Mouse (Mus musculus) heart, embryonic 11.5 days (tissue): Measurements from ENCODE around the gene Sox5. TPM values are rescaled to one million over a fixed set of nuclear protein-coding genes. Genes with fewer than 3 reads are reported as not detected.

Experiments
- ATAC-seq: fragments of 200-750 bp; cut with Nextera tagmentation; replicated peaks from 2 replicates; pipeline ENCODE4 v1.8.0; 2017; ENCODE audit warnings: moderate library complexity; ENCODE audit not compliant: insufficient number of reproducible peaks, low FRiP score, low TSS enrichment
- H3K27ac ChIP-seq: fragments of 300-500 bp; sonication (generic); 2 replicates; pipeline ENCODE4 v1.5.1; 2014; ENCODE audit warnings: mild to moderate bottlenecking, low read depth, low read length
- H3K27me3 ChIP-seq: fragments of 300-500 bp; sonication (generic); 2 replicates; pipeline ENCODE4 v1.6.1; 2014; ENCODE audit warnings: mild to moderate bottlenecking, low read length, mixed read lengths; ENCODE audit not compliant: control insufficient read depth, insufficient read depth
- H3K36me3 ChIP-seq: fragments of 300-500 bp; sonication (generic); 2 replicates; pipeline ENCODE4 v1.6.1; 2014; ENCODE audit warnings: mild to moderate bottlenecking, low read length, moderate library complexity, mixed read lengths; ENCODE audit not compliant: control insufficient read depth, insufficient read depth
- H3K4me1 ChIP-seq: fragments of 300-500 bp; sonication (generic); 2 replicates; pipeline ENCODE4 v1.6.1; 2014; ENCODE audit warnings: low read length; ENCODE audit not compliant: control insufficient read depth, insufficient read depth
- H3K4me2 ChIP-seq: fragments of 300-500 bp; sonication (generic); 2 replicates; pipeline ENCODE4 v1.6.1; 2014; ENCODE audit warnings: mild to moderate bottlenecking, moderate library complexity
- H3K4me3 ChIP-seq: fragments of 300-500 bp; sonication (generic); 2 replicates; pipeline ENCODE4 v1.5.1; 2014; ENCODE audit warnings: low read depth, low read length
- H3K9ac ChIP-seq: fragments of 300-500 bp; sonication (generic); 2 replicates; pipeline ENCODE4 v1.6.1; 2014; ENCODE audit warnings: mild to moderate bottlenecking, low read depth, low read length, moderate library complexity
- H3K9me3 ChIP-seq: fragments of 300-500 bp; sonication (generic); replicated peaks from 2 replicates; pipeline ENCODE4 v1.6.1; 2016; ENCODE audit warnings: low read length; ENCODE audit not compliant: control insufficient read depth
- WGBS: fragments of 180-500 bp; shearing (Covaris S2); extraction: QIAGEN DNeasy Blood & Tissue Kit; methylation state at CpG from one replicate; pipeline ENCODE4 v1.1.7; 2014; ENCODE audit not compliant: insufficient replicate concordance; 5-methylcytosine and 5-hydroxymethylcytosine counted together
- polyA plus RNA-seq: library from polyadenylated mRNA; unstranded; fragments of >200 nt; fragmentation: Nextera tagmentation; extraction: Ambion mirVana; gene quantifications from 2 replicates; pipeline ENCODE4 v1.2.1, GENCODE M21; 2014

The Sox5 gene
- polyA plus RNA-seq, 1 experiment from 2014 or later, result 16.2 TPM

DNA sequence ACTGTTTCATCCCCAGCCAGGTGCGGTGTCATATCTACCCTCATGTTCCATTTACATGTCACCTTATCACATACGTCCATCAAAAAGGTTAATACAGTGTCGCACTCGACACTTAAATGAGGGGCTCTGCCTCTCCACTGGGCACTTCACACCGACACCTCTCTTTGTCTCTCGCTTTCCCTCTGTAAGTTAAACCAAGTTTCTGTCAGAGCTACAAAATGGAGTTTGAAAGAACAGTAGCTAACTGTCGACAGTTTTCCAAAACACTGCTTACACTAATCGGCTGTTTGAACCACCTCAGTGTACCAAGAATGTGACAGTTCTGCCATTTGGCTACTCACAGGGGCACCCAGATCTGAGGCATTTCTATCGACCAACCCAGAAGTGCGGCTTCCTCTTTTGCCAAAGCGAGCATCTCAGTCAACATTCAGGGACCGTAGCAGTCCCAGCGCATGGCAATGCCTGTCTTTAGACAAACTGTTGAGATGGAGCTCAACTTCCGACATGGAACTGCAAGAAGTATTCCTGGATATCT, 724.6 kb downstream of the Sox5 start:
- Histone ChIP-seq H3K4me2 (no peak overlapping the region), H3K36me3 (no peaks in the 10 kb centered on the region), H3K9ac (no peak overlapping the region), H3K4me1 (0 out of 2 replicates have a peak, but pooled peaks cover 2% of the 10 kb centered on the region), H3K27ac (peak overlapping the region; percentile 46; the same call in 1 of the 2 replicates), H3K27me3 (no peaks in the 10 kb centered on the region), H3K4me3 (no peak overlapping the region), H3K9me3 (no peaks in the 10 kb centered on the region)
- no peak for ATAC-seq
- WGBS, result 62% methylated on average over 14 of the region's 14 CpGs

DNA sequence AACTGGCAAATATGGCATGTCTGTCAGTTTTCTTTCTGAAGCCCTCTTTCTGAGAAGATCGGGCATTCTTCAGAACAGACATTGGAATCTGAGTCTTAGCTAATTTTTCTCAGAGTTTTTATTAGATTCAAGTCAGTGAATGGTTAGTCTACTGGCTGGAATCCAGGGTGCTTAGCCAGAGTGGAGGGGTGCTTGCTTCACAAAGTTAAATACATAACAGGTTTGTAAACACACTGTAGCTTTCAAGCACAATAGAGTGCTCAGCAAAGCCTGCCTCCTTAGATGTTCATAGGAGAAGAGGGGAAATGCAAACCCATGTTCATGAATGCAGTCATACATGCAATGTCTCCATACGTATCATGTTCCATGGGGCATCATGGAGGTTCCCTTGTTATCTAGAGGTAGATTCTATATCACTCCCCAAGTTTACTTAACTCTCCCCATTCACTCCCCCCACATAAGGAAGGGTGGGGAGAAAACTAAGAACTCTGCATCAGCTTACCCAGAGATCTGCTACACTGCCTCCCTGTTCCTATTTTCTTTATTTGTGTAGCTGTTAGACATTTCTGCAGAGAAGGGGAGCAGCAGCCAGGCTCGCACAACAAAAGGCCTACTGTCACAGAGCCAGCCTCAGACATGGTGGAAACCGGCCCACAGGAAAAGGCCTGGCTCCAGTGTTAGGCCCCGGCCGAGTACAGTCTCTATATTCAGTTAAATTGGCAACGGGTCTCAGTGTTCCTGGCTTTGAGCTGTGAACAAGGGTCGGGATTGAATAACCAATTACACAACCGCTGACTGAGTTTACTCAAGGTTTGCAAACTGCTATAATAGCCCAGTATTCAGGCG, 725.3 kb downstream of the Sox5 start:
- Histone ChIP-seq H3K4me2 (no peak overlapping the region), H3K9ac (no peak overlapping the region), H3K36me3 (no peaks in the 10 kb centered on the region), H3K4me3 (no peak overlapping the region), H3K9me3 (no peaks in the 10 kb centered on the region), H3K27me3 (no peaks in the 10 kb centered on the region), H3K27ac (peak overlapping the region; percentile 54), H3K4me1 (0 out of 2 replicates have a peak, but pooled peaks cover 2% of the 10 kb centered on the region)
- no peak for ATAC-seq
- WGBS, result 61% methylated on average over 10 of the region's 10 CpGs

DNA sequence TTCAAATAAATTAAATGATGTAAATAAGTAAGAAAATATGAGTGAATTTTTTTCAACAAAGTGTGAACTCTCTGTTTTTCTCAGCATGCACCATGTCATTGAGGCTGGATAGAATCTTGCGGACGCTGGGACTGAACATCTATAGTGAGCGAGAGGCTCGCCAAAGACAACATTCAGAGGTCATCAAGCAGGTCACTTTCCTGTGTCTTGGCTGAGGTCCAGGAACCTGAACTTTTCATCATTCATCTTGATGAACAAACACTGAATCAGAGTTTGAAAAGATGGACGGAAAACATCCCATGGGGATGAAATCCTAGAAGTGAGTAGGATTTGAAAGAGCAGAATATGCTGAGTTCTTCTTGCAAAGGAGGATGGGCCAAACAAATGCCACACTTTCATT, 729.3 kb downstream of the Sox5 start:
- ATAC-seq, result no peak
- Histone ChIP-seq H3K4me1 (0 out of 2 replicates have a peak, but pooled peaks cover 2% of the 10 kb centered on the region), H3K36me3 (no peaks in the 10 kb centered on the region), H3K9me3 (no peaks in the 10 kb centered on the region), H3K4me3 (no peak overlapping the region), H3K27me3 (no peaks in the 10 kb centered on the region), H3K9ac (no peak overlapping the region), H3K4me2 (no peak overlapping the region), H3K27ac (no peak overlapping the region)
- 49% methylated on average over 5 of the region's 5 CpGs for whole genome bisulfite sequencing

DNA sequence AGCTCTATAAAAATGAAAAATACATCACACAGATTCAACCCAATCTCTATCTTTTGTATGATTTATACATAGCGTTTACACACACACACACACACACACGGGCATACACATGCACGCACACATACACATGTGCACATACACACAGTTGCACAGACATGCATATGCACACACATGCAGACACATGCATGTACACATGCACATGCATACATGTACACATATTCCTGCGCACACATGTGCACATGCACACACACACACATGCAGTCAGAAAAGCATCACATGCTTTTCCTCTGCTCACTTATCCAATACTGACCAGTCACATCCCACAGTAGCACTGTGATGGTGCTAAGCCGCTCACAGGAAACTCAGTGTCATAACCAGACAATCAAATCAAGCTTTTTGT, 730.5 kb downstream of the Sox5 start:
- 0 out of 2 replicates have a peak, but pooled peaks cover 2% of the 10 kb centered on the region for H3K4me1 ChIP-seq
- H3K27ac ChIP-seq, result no peak overlapping the region
- H3K9ac ChIP-seq, result no peak overlapping the region
- no peak overlapping the region for H3K4me2 ChIP-seq
- ATAC-seq, result no peak
- H3K27me3 ChIP-seq, result no peaks in the 10 kb centered on the region
- no peaks in the 10 kb centered on the region for H3K9me3 ChIP-seq
- no peaks in the 10 kb centered on the region for H3K36me3 ChIP-seq
- WGBS, result 92% methylated on average over 5 of the region's 5 CpGs
- no peak overlapping the region for H3K4me3 ChIP-seq

DNA sequence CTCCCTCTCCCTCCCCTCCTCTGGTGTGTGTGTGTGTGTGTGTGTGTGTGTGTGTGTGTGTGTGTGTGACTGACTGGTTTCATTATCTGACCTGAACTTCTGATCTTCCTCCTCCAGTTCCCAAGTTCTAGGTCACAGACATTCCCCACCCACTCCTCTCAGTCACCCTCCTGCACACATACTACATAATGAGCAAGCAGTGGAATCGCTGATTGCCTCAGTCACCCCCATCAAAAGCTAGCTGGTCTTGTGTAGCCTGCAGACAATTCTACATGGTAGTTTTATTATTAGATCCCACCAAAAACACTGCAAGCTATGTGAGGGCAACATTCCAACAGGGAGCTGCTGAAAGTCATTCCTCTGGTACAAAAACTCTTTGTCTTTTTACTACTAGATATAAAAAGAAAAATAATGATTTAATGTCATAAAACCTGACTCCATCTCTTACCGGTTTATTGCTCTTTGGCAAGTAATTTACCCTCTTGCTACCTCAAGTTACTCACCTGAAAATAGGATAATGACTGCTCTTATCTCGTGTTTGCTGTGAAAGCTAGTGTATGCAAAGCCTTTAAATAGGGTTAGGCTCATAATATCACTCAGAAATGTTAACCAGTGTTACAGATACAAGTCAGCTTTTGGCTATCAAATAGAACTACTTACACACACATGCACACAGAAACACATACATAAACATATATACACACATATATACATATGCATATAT, 733.4 kb downstream of the Sox5 start:
- H3K27ac ChIP-seq, result no peak overlapping the region
- H3K4me2 ChIP-seq, result no peak overlapping the region
- H3K4me3 ChIP-seq, result no peak overlapping the region
- no peak for ATAC-seq
- H3K9me3 ChIP-seq, result no peaks in the 10 kb centered on the region
- H3K27me3 ChIP-seq, result no peaks in the 10 kb centered on the region
- 74% methylated on average over 3 of the region's 3 CpGs for WGBS
- no peak overlapping the region for H3K9ac ChIP-seq
- H3K36me3 ChIP-seq, result no peaks in the 10 kb centered on the region
- H3K4me1 ChIP-seq, result no peaks in the 10 kb centered on the region

DNA sequence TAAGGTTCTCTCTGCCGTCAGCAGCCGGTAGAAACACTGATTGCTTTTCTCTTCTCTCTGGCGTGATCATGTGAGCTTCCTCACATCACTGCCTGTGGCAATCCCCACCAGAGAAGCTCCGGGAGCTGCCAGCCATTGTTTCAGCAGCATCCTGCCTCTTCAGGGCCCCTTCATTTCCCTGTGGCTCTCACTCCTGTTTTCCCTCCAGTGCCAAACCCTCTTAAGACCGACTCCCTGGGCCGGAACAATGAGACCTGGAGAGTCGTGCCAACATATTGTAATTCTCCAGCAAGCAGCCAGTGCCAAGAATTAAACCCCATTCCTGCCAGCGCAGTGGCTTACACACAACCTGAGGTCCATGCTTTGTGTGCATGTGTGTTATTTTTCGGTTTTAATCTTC, 736.3 kb downstream of the Sox5 start:
- no peak overlapping the region for H3K4me3 ChIP-seq
- ATAC-seq, result no peak
- 65% methylated on average over 9 of the region's 9 CpGs for WGBS
- H3K4me2 ChIP-seq, result no peak overlapping the region
- no peaks in the 10 kb centered on the region for H3K4me1 ChIP-seq
- no peaks in the 10 kb centered on the region for H3K27me3 ChIP-seq
- H3K9me3 ChIP-seq, result no peaks in the 10 kb centered on the region
- no peak overlapping the region for H3K27ac ChIP-seq
- no peak overlapping the region for H3K9ac ChIP-seq
- H3K36me3 ChIP-seq, result no peaks in the 10 kb centered on the region

DNA sequence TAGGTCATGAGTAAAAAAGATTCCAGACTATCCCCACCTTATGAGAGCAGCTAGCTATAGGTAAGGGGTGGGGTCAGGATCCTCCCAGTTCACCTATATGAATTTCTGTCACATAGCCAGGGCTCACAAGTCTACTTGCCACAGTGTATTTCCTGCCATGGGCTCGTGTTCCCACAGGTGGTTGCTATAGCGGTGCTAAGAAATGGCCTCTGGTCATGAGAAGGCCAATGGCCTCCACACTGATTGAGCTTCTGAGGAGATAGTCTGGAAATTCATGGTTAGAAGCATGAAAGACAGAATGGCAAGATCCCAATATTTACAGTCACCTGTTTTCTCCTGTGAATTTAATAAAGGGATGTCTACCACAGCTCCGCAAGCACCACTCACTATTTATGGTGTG, 737.4 kb downstream of the Sox5 start:
- Histone ChIP-seq H3K4me3 (no peak overlapping the region), H3K4me2 (no peak overlapping the region), H3K27me3 (no peaks in the 10 kb centered on the region), H3K27ac (no peak overlapping the region), H3K9ac (no peak overlapping the region), H3K9me3 (no peaks in the 10 kb centered on the region), H3K4me1 (no peaks in the 10 kb centered on the region), H3K36me3 (no peaks in the 10 kb centered on the region)
- no peak for ATAC-seq
- 84% methylated on average over 3 of the region's 3 CpGs for WGBS

DNA sequence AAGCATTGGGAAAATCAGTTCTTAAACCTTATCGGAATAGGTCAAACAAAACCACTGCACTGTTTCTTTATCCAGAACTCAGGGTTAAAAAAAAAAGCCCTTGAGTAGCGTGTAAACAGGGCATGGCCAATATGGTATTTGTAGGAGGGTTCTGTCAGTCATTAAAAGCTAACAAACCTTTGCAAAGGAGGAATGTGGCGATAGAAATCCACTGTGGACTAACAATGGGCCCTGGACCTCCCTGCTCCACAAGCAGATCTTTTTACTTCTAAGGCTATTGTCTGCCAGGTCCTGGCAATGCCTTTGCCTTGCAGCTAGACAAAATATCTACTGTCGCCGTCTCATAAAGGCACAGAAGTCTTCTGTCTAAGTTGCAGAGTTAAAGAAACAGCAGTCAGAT, 738.8 kb downstream of the Sox5 start:
- H3K4me3 ChIP-seq, result no peak overlapping the region
- H3K4me2 ChIP-seq, result no peak overlapping the region
- H3K36me3 ChIP-seq, result no peaks in the 10 kb centered on the region
- H3K9ac ChIP-seq, result no peak overlapping the region
- no peaks in the 10 kb centered on the region for H3K27me3 ChIP-seq
- WGBS, result 53% methylated on average over 5 of the region's 5 CpGs
- H3K9me3 ChIP-seq, result no peaks in the 10 kb centered on the region
- no peaks in the 10 kb centered on the region for H3K4me1 ChIP-seq
- ATAC-seq, result no peak
- H3K27ac ChIP-seq, result no peak overlapping the region
